Mouse (Mus musculus): Measurements from ENCODE around the gene Psmc4. TPM values are rescaled to one million over a fixed set of nuclear protein-coding genes. Genes with fewer than 3 reads are reported as not detected.

The Psmc4 gene
- total RNA-seq, 2 experiments from 2014 or later: 100 to 102 TPM

DNA sequence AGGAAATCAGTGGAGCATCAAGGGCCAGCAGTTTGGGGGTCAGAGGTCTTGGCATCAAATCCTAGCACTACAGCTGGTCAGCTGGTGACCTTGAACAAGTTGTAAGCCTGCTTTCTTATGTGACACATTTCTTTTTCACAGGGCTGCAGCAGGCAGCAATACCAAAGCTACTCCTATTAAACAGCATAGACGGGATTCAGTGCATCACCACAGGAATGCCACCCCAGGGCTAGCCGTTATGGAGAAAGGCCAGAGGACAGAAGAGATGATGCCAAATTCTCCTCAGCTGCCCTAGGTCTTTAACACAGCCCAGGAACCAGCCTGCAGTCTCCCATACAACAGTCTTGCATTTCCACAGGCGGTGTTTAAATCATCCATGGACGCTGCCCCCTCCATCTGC is 5.4 kb downstream of the Psmc4 start:
- DNase-seq: no peak
- TF ChIP-seq CTCF (IDR thresholded peaks at IDR 0.05): no peak
- intact Hi-C loops (cut with DNase I): no loop called here
- no peak overlapping the region for H3K27ac ChIP-seq
- H3K4me3 ChIP-seq: no peak overlapping the region

DNA sequence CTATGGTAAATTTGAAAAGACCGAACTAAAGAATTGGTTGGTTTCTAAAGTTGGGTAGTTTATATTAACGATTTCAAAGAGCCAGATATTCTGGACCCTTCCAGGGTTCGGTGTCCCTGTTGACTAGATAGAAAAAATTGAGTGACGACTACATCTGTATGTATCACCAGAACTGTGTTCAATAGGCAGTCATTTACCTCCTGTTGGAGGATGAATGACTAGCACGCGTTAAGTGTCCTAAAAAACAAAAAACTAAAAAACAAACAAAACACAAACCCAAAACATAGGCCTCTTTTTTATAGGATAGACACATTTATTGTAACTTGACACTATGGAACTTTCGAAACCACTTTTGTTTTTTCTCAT is 35.5 kb downstream of the Psmc4 start:
- DNase-seq: no peak
- Histone ChIP-seq H3K4me3 (peak overlapping the region; percentile 80), H3K27ac (peak overlapping the region; percentile 82)
- intact Hi-C loops (cut with DNase I): no loop called here
- no peak for TF ChIP-seq CTCF (IDR thresholded peaks at IDR 0.05)

DNA sequence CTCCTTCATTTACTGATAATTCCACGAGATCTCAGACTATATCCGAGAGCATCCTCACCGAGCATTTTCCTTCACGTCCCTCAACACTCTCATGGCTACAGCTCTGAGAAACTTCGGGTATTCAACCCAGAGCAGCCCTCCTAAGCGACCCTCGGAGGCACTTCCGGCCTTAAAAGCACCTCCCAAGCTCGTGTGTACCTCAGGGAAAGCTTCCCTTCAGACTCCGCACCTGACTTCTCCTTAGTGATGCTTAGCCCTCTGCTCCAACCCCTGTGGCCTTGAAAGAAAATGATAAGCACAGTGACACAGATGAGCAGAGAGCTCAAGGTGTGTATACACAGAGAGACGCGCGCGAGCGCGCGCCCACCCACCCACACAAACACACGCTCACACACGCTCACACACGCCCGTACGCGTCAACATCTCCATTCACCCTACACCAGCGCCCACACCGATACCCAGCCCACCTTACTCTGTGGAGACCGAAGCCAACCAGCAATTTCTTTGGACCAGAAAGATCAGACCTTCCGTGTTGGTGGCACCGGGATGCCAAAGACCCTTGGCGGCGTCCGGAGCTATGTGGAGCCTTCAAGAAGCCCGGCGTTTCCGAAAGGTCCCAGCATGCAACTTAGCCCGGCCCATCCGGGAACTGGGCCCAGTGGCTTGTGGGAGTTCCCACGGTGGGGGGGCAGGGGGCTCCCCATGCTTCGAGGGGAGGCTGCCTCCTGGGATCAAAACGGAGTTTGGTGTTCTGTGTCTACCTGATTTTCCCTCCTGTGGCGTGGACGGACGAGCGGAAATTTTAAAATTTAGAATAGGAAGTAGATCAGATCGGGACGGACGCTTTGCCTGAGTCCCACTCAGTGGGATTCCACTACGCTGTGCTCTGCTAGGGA is 36.1 kb downstream of the Psmc4 start, which contains the start of gene Zfp850:
Gene Zfp850 (minus strand): TSS at position 567 of the 896 bp plus-strand sequence.
- TF ChIP-seq CTCF (IDR thresholded peaks at IDR 0.05): no peak

DNA sequence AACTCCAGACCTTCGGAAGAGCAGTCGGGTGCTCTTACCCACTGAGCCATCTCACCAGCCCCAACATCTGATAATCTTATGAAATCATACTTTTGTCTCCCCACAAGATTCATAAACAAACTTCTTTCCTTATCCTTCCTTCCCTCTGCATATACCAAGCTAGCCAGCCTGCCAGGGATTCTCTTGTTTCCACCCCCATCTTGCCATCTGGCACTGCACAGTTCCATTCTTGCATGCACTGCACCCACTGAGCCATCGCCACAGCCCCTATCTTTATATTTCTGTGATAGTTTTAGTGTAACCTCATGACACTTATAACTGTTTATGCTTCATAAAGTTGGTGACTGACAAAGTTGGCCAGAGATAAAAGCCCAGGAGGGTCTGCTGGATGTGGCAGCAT is 39.6 kb downstream of the Psmc4 start:
- Histone ChIP-seq H3K27ac (no peak overlapping the region), H3K4me3 (no peak overlapping the region)
- no peak for TF ChIP-seq CTCF (IDR thresholded peaks at IDR 0.05)
- DNase-seq: no peak
- intact Hi-C loops (cut with DNase I): no loop called here

More for the DNA sequence above, 36.1 kb downstream of the Psmc4 start, which contains the start of gene Zfp850:
- H3K4me3 ChIP-seq: peak within 1 kb of the TSS; percentile 80
- intact Hi-C loops (cut with DNase I): no loop called here
- peak within 1 kb of the TSS; percentile 82 for H3K27ac ChIP-seq
- DNase-seq: peak; percentile 78

Other genes with a start within 250 kb of the Psmc4 start
- 1 to 10 TPM; 4.0 to 5.0 TPM for gene Zfp626, start 242.9 kb downstream of the Psmc4 start, total RNA-seq (2021)
- gene Zfp59, start 211.5 kb downstream of the Psmc4 start, total RNA-seq (2021): 1 to 10 TPM; 2.3 to 2.7 TPM
- 1 to 10 TPM; 2.1 to 2.3 TPM for gene Zfp607a, start 192.6 kb downstream of the Psmc4 start, total RNA-seq (2021)
- gene Zfp974, start 120.6 kb downstream of the Psmc4 start, total RNA-seq (2021): 1 to 10 TPM; 4.1 to 6.2 TPM
- gene Zfp780b, start 70.9 kb downstream of the Psmc4 start, total RNA-seq (2021): 1 to 10 TPM; 7.7 to 10.0 TPM
- gene Zfp850, start 36.0 kb downstream of the Psmc4 start, total RNA-seq (2021): under 1 TPM; 0.39 to 0.43 TPM
- not detected for gene Fcgbp, start 21.1 kb upstream of the Psmc4 start, total RNA-seq (2021)
- not detected for gene 9530053A07Rik, start 79.4 kb upstream of the Psmc4 start, total RNA-seq (2021)
- gene Fbl, start 119.6 kb upstream of the Psmc4 start, total RNA-seq (2021): 10 to 100 TPM; 21.2 to 28.9 TPM
- gene Dyrk1b, start 129.4 kb upstream of the Psmc4 start, total RNA-seq (2021): 10 to 100 TPM; 65.3 to 78.6 TPM
- gene Eid2, start 217.8 kb upstream of the Psmc4 start, total RNA-seq (2021): 1 to 10 TPM; 6.4 to 6.8 TPM
- gene Eid2b, start 227.6 kb upstream of the Psmc4 start, total RNA-seq (2021): 1 to 10 TPM; 5.0 to 7.8 TPM
- gene Selenov, start 241.1 kb upstream of the Psmc4 start, total RNA-seq (2021): not detected

Data from gastrocnemius, adult 2 months (tissue).